Mouse (Mus musculus) left cerebral cortex, postnatal 25 days (tissue): ENCODE measurements around the gene Pgghg. TPM values are rescaled to one million over a fixed set of nuclear protein-coding genes. Genes with fewer than 3 reads are reported as not detected.

Experiments
- DNase-seq, 2 experiments: peaks; one replicate each; pipeline ENCODE4 v3.0.0; 2022; ENCODE audit warnings: low spot score in 2 of 2, mixed read lengths in 1 of 2
- intact Hi-C: fragments of 180-260 bp; cut with DNase I; formaldehyde crosslinking; loops from one replicate; pipeline ENCODE4 v1.15.1; 2025
- total RNA-seq, 2 experiments: library from RNA; stranded (reverse); gene quantifications; 2 replicates each; pipeline ENCODE4 v1.2.3; 2021

Gene Pgghg
- total RNA-seq: 1 to 10 TPM; 4.7 to 6.3 TPM

DNA sequence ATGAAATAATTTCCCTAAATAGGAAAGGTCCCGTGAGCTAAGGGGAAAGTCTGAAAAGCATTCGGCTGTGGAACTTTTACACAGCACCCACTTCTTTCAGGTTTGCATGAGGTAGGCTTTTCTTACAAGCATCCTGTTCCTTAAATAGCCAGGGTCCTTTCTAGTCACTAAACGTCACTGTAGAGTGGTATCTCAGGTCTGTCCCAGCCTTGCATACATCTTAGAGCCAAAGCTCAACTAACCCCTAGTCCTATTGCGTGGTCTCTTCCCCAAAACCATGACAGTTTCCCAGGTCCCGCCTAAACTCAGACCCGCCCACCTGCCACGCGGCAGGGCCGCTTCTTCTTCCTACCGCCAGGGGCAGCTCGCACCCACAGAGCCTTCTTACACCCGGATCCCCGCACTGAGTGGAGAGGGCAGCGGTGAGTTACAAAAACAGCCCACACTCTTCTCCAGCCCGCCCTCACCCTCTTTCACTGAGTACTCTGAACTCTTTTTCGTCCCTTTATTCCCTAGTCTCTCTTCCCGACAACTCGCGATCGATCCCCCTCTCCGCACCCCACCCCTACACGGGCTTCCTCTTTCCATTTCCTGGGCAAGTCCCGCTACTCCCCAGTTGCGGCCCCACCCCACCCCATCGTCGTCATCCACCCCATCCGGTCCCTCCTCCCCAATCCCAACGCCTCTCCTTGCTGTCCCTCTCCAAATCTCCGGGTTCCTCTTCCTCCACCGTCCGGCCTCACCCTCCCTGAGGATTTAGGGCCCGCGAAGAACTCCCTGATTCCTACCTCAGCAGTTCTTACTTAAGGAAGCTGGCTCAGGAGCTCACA is at the start of gene Pgghg:
Gene Pgghg, plus strand, starts transcription at position 170 of the 830 bp plus-strand sequence.
- peak; percentile 49 to 54 for DNase-seq
- intact Hi-C loops: loop anchor here (2.0 kb wide), 1 partner anchor 67 kb away; no protein-coding TSS in a partner anchor

DNA sequence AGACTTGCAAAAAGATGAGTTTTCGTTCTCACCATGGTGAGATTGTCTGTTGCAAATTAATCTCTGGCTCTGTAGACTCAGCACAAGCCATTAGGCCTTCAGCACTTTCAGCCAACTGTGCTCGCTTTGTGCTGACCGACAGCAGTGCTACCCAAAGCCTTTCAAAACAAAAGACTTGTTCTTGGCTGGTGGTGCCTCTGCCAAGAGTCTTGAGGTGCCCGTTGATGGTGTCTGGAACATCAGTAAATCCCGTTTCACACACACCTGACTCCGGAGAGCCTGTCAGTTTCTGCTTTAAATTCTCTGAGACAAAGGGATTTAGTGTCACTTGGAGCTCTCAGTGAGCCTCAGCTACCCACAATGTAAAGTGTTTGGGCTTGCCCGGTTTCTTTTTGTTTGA is 47.2 kb upstream of the Pgghg start:
- no peak for DNase-seq
- intact Hi-C loops: no loop called here

DNA sequence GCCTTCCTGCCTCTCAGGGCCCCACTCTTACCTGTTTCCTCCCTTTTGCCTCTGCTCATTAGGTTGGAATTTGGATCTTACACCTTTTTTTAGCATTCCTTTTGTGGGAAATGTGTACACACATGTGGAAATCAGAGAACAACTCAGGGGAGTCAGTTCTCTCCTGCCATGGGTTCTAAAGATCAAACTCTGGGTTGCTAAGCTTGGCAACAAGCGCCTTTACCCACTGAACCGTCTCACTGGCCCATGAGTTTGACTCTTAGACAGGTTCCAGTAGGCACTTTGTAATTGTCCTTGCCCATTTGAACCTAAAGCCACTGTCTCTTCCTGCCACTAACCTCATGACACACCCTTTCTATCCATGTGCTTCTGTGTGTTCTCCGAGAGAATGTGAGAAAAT is 46.6 kb upstream of the Pgghg start:
- DNase-seq: no peak
- intact Hi-C loops: no loop called here

DNA sequence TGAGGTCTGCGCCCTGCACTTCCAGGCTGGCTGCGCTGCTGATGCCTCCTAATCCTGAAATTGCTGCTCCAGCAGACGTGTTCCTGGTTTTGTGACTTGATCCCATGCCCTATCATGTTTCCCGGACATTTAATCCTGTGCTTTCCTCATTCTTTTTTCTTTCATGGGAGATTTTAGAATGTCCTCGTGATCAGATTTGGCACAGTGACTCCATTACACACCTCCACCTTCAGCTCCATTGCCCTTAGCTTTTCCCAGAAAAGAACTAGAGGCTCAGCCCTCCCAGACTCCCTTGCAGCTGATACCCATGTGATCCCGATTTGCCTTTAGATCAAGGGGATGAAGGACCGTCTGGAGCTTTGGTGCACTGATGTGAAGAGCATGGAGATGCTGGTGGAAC is 43.3 kb upstream of the Pgghg start:
- no peak for DNase-seq
- intact Hi-C loops: no loop called here

DNA sequence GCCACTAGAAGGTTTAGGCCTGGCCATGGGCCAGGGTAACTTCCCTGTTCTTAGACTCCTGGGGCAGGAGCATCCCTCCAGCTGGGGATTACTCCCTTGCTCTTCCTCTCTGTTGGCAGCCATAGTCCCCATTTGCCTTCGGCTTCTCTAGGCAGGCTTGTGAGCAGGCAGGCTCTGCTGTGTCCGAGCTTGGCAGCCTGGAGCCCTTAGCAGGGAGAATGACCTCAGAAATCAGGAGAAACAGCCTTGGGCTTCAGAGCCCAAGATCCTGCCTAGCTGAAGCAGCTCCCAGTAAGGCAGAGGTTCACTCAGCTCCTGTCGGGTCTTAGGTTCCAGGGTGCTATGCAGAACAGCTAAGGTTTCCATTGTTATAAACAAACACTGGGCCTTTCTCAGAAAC is 42.1 kb upstream of the Pgghg start:
- no peak for DNase-seq
- intact Hi-C loops: no loop called here

DNA sequence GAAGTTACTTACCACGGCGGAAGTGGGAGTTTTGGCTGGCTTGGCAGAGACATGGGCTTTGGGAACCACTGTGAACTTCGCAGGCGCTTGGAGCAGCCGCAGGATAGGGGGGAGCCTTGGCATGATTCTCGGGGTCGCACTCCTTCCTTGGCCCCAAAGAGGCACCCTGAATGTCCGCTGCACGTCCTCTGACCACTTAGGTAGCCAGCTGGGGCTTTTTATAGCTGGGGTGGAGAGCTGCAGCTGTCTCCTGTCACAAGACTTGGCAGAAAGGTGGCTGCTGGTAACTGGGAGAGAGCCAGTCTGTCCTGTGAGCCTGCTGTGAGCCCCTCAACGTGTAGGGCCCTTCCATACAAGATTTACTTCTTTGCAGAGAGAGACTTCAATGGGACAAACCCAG is 41.0 kb upstream of the Pgghg start, which contains the start of gene Cox8b:
Gene Cox8b, minus strand, starts transcription at position 227 of the 400 bp plus-strand sequence.
- no peak for DNase-seq
- intact Hi-C loops: no loop called here

DNA sequence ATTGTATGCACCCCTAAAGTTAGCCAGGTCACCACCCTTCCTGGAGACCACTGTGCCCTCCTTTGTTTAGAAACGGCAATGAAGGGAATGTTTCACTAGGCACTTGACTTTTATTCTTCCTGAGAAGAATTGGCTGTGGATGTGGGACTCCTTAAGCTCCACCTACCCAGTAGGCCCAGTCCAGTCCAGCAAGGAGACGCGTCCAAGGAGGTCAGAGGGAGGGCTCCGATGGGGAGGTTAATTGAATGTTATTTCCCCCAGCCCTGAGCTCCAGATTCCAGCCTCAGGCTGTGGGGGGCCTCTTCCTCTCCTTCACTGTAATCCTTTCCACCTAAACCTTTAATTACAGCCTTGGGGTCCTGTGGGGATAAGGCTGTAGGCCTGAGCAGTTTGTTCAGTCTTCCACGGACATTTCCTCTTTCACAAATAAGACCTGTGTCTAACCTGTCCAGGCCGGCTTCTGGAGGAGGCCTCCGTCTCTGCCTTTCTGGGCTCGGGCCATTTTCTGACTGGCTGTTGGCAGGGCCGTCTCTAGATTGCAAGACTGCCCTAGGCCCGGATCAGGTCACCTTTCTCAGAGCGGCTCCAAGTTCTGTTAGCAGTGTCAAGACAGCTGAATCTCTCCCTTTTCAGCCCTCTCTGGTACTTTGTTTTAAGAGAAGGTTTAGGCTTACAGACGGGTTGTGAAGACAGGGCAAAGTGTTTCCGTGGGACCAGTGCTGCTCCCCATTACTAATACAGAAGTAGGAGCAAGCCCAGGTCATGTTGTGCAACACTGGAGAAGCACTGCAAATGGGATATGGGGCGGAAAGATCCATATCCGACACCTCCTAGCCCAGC is 38.9 kb upstream of the Pgghg start:
- intact Hi-C loops: loop anchor here (2.0 kb wide), 1 partner anchor 275 kb away; no protein-coding TSS in a partner anchor
- DNase-seq: no peak

DNA sequence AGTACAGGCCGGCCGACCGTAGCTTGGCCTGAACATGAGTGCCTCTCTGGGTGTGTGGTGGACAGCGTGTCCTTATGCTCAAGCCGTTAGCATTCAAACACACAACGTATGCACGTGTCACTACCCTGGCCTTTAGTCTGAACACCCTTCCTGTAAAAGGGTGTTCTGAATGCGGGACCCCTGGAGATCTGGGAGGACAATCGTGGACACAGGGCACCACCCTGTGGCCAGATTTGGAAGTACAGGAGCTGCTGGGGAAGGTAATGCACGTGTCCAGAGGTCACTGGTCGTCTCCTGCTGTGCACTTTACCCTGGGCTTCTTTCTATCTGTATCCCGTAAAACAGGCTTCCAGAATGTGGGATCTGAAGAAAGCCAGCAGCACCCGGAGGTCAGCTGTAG is 38.0 kb upstream of the Pgghg start:
- peak; percentile 60 to 71 for DNase-seq
- intact Hi-C loops: loop anchor here (1.0 to 2.0 kb wide), 2 partner anchors 59 to 274 kb away; no protein-coding TSS in a partner anchor

DNA sequence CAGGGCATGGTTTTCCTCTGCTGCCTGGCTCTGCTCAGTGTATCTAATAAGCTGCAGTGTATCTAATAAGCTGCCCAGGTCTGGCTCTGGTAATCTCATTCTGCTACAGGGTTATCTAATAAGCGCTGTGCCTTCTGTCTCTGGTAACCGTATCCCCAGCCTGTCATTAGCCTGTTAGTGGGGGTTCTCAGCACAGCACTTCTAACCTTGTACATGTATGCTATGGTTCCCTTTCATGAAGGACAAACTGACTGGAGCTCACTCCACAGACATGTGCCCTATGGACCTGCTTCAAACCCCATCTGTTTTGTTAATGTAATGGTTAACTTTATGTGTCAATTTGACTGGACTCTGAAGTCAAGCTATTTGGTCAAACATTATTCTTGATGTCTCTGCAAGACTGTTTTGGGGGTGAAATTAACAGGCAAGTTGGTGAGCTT is 35.5 kb upstream of the Pgghg start:
- intact Hi-C loops: no loop called here
- no peak for DNase-seq

DNA sequence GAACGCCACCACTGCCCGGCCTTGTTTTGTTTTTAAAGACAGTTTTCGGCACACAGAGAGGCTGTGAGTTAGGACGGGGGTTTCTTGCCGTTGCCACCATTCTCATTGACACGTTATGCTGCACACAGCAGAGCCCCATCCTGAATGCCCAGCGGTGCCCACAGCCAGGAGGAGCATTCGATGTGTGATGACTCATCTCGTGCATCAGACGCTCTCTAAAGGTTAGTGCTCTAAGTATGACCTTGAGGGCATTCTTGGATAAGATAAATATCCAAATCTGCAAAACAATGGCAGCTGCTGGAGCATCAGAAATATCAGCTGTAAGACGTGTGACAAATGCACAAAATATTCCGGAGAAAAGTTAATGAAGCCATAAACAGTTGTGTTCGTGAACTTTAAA is 34.1 kb upstream of the Pgghg start:
- no peak for DNase-seq
- intact Hi-C loops: no loop called here

DNA sequence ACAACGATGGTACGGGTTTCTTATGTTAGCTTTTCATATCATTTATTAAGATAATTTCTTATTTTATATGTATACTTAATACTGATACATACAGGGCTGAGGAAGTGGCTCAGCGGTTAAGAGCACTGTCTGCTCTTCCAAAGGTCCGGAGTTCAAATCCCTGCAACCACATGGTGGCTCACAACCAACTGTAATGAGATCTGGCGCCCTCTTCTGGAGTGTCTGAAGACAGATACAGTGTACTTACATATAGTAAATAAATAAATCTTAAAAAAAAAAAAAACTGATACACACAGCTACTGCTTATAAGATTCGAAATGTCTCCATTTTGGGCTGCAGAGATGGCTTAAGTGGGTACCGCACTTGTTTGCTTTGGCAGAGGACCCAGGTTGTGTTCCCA is 33.5 kb upstream of the Pgghg start:
- intact Hi-C loops: loop anchor here (1.0 kb wide), 1 partner anchor 141 kb away; no protein-coding TSS in a partner anchor
- no peak for DNase-seq

DNA sequence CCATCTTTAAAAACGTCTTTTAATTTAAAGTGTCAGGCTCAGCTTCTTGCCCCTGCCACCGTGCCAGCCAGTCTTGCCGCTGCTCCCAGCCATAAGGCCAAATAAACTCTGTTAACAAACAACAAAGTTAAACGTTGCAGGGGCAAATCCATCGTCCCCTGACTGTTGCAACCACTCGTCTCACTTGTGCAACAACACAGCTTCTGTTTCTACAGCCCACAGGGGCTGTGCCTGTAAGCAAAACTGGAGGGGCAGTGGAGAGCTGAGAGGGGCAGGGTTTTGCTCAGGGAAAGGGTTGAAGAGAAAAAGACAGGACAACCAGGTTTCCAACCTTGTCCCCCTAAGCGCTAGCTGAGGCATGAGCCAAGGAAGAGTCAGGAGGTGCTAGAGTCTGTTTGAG is 33.0 kb upstream of the Pgghg start:
- intact Hi-C loops: loop anchor here (1.0 kb wide), 1 partner anchor 140 kb away; no protein-coding TSS in a partner anchor
- no peak for DNase-seq

DNA sequence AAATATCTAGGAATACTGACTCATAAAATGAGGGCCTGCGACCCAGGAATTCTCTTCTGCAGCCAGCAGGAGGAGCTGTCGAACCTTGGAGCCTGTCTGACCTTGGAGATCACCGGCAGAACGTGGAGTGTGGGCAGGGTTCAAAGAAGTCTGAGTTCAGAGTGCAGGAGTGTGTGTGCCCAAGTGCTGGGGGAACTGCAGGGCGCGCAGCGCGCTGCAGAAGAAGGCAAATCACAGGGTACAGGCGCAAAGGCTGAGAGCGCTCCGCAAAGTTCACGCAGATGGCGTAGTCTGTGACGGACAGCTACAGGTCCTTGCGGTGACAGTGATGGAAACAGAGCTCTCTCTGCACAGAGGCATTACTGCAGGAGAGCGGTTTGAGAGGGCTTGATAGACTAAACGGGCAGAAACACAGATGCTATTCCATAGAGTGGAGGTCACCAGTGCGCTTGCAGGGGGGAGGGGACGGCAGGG is 32.5 kb upstream of the Pgghg start:
- DNase-seq: peak; percentile 62 to 64
- intact Hi-C loops: loop anchor here (1.0 kb wide), 1 partner anchor 140 kb away; no protein-coding TSS in a partner anchor

DNA sequence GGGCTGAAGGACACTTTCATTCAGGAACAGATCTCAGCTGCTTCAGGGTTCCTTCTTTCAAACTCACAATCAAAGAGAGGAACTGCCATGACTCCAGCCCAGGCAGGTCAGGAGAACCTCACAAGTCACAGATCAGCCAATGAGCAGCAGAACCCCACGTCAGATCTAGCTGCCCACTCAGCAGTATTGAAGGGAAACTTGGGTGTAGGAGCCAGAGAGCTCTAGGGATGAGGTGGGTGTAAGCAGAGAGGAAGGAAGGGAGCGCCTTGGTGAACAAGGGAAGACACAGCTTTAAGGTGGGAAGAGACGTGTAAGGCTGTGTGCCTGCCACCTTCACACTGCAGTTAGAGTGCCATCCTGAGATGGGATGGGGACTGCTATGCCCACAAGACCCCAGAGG is 28.9 kb upstream of the Pgghg start:
- peak in 1 of 2 experiments; percentile 73 for DNase-seq
- intact Hi-C loops: no loop called here

DNA sequence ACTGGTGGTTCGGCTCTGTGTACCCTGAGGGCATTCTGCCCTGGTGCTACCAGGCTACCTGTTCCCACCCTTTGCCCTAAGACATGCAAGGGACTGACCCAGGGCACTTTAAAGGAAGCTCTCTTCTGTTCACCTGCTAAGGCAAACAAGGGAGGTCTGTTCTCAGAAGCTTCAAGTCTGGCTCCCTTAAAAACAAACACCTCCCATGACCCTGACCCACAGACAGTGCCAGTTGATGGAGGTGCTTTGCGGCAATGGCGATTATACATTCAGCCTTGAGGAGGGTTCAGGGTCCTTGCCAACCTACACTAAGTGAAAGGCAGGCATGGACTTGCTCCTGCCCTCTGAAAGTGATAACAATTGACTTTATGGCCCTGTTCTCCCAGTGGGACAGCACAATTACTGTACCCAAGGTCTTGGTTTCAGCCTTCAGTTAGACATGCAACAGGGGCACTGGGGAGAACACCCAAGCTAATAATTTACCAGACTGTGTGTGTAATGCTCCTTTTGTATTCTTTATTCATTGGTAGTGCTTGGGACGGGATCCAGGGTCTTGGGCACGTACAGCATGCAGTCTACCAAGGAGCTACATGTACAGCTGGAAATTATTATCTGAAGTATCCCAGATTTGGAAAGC is 28.2 kb upstream of the Pgghg start:
- DNase-seq: no peak
- intact Hi-C loops: no loop called here

DNA sequence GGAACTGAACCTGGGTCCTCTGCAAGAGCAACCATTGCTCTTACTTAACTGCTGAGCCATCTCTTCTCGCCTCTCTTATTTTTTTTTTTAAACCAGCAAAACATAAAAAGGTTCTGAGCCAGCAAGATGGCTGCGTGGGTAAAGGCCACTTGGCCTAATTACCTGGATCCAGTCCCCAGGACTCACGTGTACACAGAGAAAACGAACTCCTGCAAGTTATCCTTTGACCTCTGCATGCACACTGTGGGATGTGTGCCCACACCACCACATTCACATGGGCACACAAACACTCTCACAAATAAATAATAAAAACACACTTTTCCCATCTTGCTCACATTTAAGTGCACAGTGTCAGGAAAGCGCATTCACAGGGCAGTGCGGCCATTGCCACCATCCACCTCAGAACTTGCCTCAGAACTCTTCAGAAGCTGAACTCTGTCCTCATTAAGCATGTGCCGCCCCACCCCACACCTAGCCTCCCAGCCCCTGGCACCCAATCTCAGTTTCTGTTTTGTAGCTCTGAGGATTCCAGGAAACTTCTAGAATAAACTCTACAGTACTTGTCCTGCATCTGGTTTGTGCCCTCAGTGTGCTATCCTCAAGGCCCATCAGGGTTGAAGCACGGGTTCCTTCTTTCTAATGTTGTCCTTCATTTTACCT is 27.0 kb upstream of the Pgghg start:
- no peak for DNase-seq

DNA sequence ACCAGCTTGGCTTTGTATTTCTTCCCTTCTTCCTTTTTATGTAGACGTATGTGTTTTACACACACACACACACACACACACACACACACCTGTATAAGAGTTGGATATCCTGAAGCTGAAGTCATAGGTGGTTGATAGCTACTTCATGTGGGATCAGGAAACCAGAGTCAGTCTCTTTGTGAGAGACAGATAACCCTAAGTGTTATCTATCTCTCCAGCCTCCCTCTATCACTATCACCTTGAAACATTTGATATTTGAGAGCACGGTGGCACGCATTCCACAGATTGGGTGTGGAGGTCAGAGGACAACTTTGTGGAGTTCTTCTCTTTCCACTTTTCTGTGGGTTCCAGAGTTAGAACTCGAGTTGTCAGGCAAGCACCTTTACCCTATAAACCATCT is 21.3 kb upstream of the Pgghg start:
- intact Hi-C loops: loop anchor here (5.0 kb wide), 1 partner anchor 87 kb away; no protein-coding TSS in a partner anchor
- no peak for DNase-seq

More for the DNA sequence above, 27.0 kb upstream of the Pgghg start:
- intact Hi-C loops: no loop called here

DNA sequence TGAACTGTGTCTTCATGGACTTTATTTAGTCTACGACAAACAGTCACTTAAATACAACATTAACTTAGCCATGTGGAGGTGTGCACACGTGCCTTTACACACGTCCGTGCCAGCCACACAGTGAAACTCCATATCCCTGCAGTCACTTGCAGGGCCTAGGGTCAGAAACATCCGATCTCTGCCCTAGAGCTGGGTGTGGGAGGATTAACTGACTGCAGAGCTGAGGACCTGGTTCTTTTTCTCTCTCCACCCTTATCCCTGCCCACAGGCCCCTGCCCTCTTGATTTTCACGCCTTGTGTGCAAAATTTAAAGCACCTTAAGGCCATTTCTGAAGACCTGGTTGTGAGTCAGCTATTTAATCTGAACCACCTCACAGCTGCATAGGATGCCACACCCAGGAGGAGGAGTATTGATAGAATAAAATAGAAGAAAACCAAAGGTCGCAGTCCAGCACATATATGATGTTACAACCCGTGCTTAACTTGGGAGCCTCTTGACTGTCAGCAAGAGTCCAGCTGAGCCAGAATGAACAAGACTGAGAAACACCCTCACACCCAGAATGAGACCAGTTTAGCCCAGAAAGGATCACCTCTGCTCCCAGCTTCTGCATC is 20.7 kb upstream of the Pgghg start, which contains the start of gene Nlrp6:
Gene Nlrp6, plus strand, starts transcription at position 485 of the 612 bp plus-strand sequence.
- no peak for DNase-seq
- intact Hi-C loops: no loop called here
